Mouse (Mus musculus) lung, embryonic 16.5 days (tissue): ENCODE results near the gene Vmn1r38. TPM values are rescaled to one million over a fixed set of nuclear protein-coding genes. Genes with fewer than 3 reads are reported as not detected.
"Not testable (repeated sequence)": the region's sequence is repeated elsewhere in the genome, so short reads cannot be mapped to it uniquely, and the experiment has no call there.

Experiments
- ATAC-seq: fragments of 200-750 bp; cut with Nextera tagmentation; 2 replicates; pipeline ENCODE4 v1.8.0; 2017; ENCODE audit warnings: low read depth, mild to moderate bottlenecking, moderate library complexity
- H3K27ac ChIP-seq: fragments of 300-500 bp; sonication (generic); 2 replicates; pipeline ENCODE4 v1.5.1; 2014; ENCODE audit warnings: mild to moderate bottlenecking, control low read depth, low read length
- H3K27me3 ChIP-seq: fragments of 300-500 bp; sonication (generic); 2 replicates; pipeline ENCODE4 v1.6.1; 2014; ENCODE audit warnings: low read depth, low read length, mixed read lengths; ENCODE audit not compliant: control insufficient read depth, insufficient read depth
- H3K36me3 ChIP-seq: fragments of 300-500 bp; sonication (generic); 2 replicates; pipeline ENCODE4 v1.6.1; 2014; ENCODE audit warnings: low read length; ENCODE audit not compliant: control insufficient read depth, insufficient read depth
- H3K4me1 ChIP-seq: fragments of 300-500 bp; sonication (generic); replicated peaks from 2 replicates; pipeline ENCODE4 v1.6.1; 2014; ENCODE audit warnings: low read length, mixed read lengths; ENCODE audit not compliant: control insufficient read depth, insufficient read depth
- H3K4me2 ChIP-seq: fragments of 300-500 bp; sonication (generic); 2 replicates; pipeline ENCODE4 v1.6.1; 2014; ENCODE audit warnings: low read depth, low read length, control low read depth
- H3K4me3 ChIP-seq: fragments of 300-500 bp; sonication (generic); 2 replicates; pipeline ENCODE4 v1.5.1; 2014; ENCODE audit warnings: mild to moderate bottlenecking, low read length, control low read depth
- H3K9ac ChIP-seq: fragments of 300-500 bp; sonication (generic); 2 replicates; pipeline ENCODE4 v1.6.1; 2014; ENCODE audit warnings: low read length, control low read depth
- H3K9me3 ChIP-seq: fragments of 300-500 bp; sonication (generic); 2 replicates; pipeline ENCODE4 v1.6.1; 2016; ENCODE audit warnings: low read length; ENCODE audit not compliant: control insufficient read depth
- WGBS: fragments of 180-500 bp; shearing (Covaris S2); extraction: QIAGEN DNeasy Blood & Tissue Kit; methylation state at CpG from one replicate; pipeline ENCODE4 v1.1.7; 2014; 5-methylcytosine and 5-hydroxymethylcytosine counted together
- polyA plus RNA-seq: library from polyadenylated mRNA; unstranded; fragments of >200 nt; fragmentation: Nextera tagmentation; extraction: Ambion mirVana; gene quantifications from 2 replicates; pipeline ENCODE4 v1.2.1, GENCODE M21; 2015

The Vmn1r38 gene
- not detected in 2 replicates for polyA plus RNA-seq

- H3K36me3 ChIP-seq, H3K27me3 ChIP-seq, H3K4me3 ChIP-seq, H3K4me2 ChIP-seq, H3K9ac ChIP-seq, H3K9me3 ChIP-seq, ATAC-seq, H3K27ac ChIP-seq, H3K4me1 ChIP-seq: not testable (repeated sequence)
Measured at GRCm38 (mm10) chr6:66782527-66782926, at the start of gene Vmn1r38. TSS of gene Vmn1r38 (minus strand) at chr6:66782627.

GRCm38 (mm10) chr6:66810509-66810908, 28.1 kb upstream of the Vmn1r38 start, which contains the start of gene Vmn1r39:
TSS of gene Vmn1r39 (minus strand) at chr6:66810609.
- Histone ChIP-seq H3K27me3 (no peaks in the 10 kb centered on the region), H3K36me3 (no peaks in the 10 kb centered on the region), H3K4me2 (no peak within 1 kb of the TSS), H3K9me3 (no peaks in the 10 kb centered on the region), H3K4me3 (no peak within 1 kb of the TSS), H3K4me1 (no peaks in the 10 kb centered on the region), H3K9ac (no peak within 1 kb of the TSS), H3K27ac (no peak within 1 kb of the TSS)
- WGBS: 78% methylated on average over 2 of the region's 2 CpGs
- ATAC-seq: no peak

GRCm38 (mm10) chr6:66806311-66806710, 23.9 kb upstream of the Vmn1r38 start:
- Histone ChIP-seq H3K4me1 (no peaks in the 10 kb centered on the region), H3K27me3 (no peaks in the 10 kb centered on the region), H3K36me3 (no peaks in the 10 kb centered on the region), H3K27ac (no peak overlapping the region), H3K4me2 (no peak overlapping the region), H3K9ac (no peak overlapping the region), H3K9me3 (no peaks in the 10 kb centered on the region), H3K4me3 (no peak overlapping the region)
- WGBS: 57% methylated on average over 1 of the region's 1 CpGs
- ATAC-seq: no peak

GRCm38 (mm10) chr6:66805713-66806112, 23.3 kb upstream of the Vmn1r38 start:
- no peaks in the 10 kb centered on the region for H3K9me3 ChIP-seq
- no peak overlapping the region for H3K9ac ChIP-seq
- H3K27ac ChIP-seq: no peak overlapping the region
- WGBS: 74% methylated on average over 3 of the region's 3 CpGs
- no peak overlapping the region for H3K4me3 ChIP-seq
- ATAC-seq: no peak
- H3K27me3 ChIP-seq: no peaks in the 10 kb centered on the region
- H3K4me2 ChIP-seq: no peak overlapping the region
- no peaks in the 10 kb centered on the region for H3K36me3 ChIP-seq
- H3K4me1 ChIP-seq: no peaks in the 10 kb centered on the region

GRCm38 (mm10) chr6:66729082-66729481, 53.3 kb downstream of the Vmn1r38 start, which contains the start of gene Vmn1r37:
TSS of gene Vmn1r37 (plus strand) at chr6:66729382.
- ATAC-seq, H3K9me3 ChIP-seq, H3K27ac ChIP-seq, H3K4me3 ChIP-seq, H3K4me1 ChIP-seq, H3K9ac ChIP-seq, H3K4me2 ChIP-seq, H3K27me3 ChIP-seq, H3K36me3 ChIP-seq: not testable (repeated sequence)

Other genes with a start within 250 kb of the Vmn1r38 start
- gene Mad2l1, start 247.2 kb downstream of the Vmn1r38 start, polyA plus RNA-seq: 114 and 125 TPM in 2 replicates
- not detected in 2 replicates for gene Vmn1r32, start 222.5 kb downstream of the Vmn1r38 start, polyA plus RNA-seq
- gene Vmn1r33, start 164.3 kb downstream of the Vmn1r38 start, polyA plus RNA-seq: not detected in 2 replicates
- gene Vmn1r34, start 138.7 kb downstream of the Vmn1r38 start, polyA plus RNA-seq: not detected in 2 replicates
- not detected in 2 replicates for gene Vmn1r35, start 96.7 kb downstream of the Vmn1r38 start, polyA plus RNA-seq
- not detected in 2 replicates for gene Vmn1r36, start 63.5 kb downstream of the Vmn1r38 start, polyA plus RNA-seq
- gene Vmn1r37, start 53.2 kb downstream of the Vmn1r38 start, polyA plus RNA-seq: not detected in 2 replicates
- gene Vmn1r39, start 28.0 kb upstream of the Vmn1r38 start, polyA plus RNA-seq: not detected in 2 replicates
- 93.8 and 96.4 TPM in 2 replicates for gene Gng12, start 113.8 kb upstream of the Vmn1r38 start, polyA plus RNA-seq